Comparison of ENCODE assay signal across 17 mouse cellular contexts in genomic region chr6:140649812-140650211, GRCm38 (mm10).
"Had no signal": no experiment of that assay in that cellular context is flagged by ENCODE, and none has a peak within 500 bp of the region (broad histone marks: within the 10 kb centered on the region; RNA-seq: fewer than 3 reads in every experiment).

No protein-coding gene starts in this region.

- H3K27ac ChIP-seq: hindbrain, embryonic 15.5 days; limb, embryonic 10.5 days; limb, embryonic 13.5 days; liver, embryonic 12.5 days; liver, embryonic 15.5 days; stomach, postnatal 0 days had no signal

- DNase-seq: liver; lung, adult 2 months; lung, postnatal 4 days; midbrain, embryonic 14.5 days; right cerebral cortex, adult 18-20 months; right cerebral cortex, postnatal 14 days; right cerebral cortex, postnatal 4 days; thymus, adult 2 months; thymus, postnatal 14 days; thymus, postnatal 4 days had no signal

- H3K4me2 ChIP-seq: hindbrain, embryonic 15.5 days; limb, embryonic 13.5 days; liver, embryonic 12.5 days; liver, embryonic 15.5 days; midbrain, embryonic 11.5 days had no signal

- H3K4me3 ChIP-seq: hindbrain, embryonic 15.5 days; limb, embryonic 10.5 days; limb, embryonic 13.5 days; liver, embryonic 12.5 days; liver, embryonic 15.5 days had no signal

- ATAC-seq: liver, embryonic 12.5 days had no signal

- H3K9ac ChIP-seq: hindbrain, embryonic 15.5 days; limb, embryonic 13.5 days; liver, embryonic 12.5 days; liver, embryonic 15.5 days had no signal

- H3K4me1 ChIP-seq: hindbrain, embryonic 15.5 days; limb, embryonic 10.5 days; limb, embryonic 13.5 days; liver, embryonic 12.5 days; liver, embryonic 15.5 days had no signal

- H3K27me3 ChIP-seq: hindbrain, embryonic 15.5 days; limb, embryonic 13.5 days; liver, embryonic 12.5 days; liver, embryonic 15.5 days had no signal

- H3K9me3 ChIP-seq: hindbrain, embryonic 15.5 days; limb, embryonic 10.5 days; limb, embryonic 13.5 days; liver, embryonic 12.5 days; liver, embryonic 15.5 days had no signal
